Comparison of ENCODE assay signal across 8 mouse cellular contexts in genomic region chr9:37432720-37433421, GRCm38 (mm10). TPM values are rescaled to one million over a fixed set of nuclear protein-coding genes. Genes with fewer than 3 reads are reported as not detected.
DNase-seq lines count a peak whose midpoint lies in the region; ATAC-seq lines count a peak whose summit lies in the region.

Gene Robo3, minus strand, starts transcription at chr9:37433246.

- no peak; the same call in 1 of the 2 replicates for ATAC-seq in stomach, embryonic 14.5 days (ENCODE audit: insufficient number of reproducible peaks, insufficient read depth, low FRiP score, low read depth)

- intact Hi-C loops in heart, postnatal 10 days (cut with DNase I) = no loop called here
- intact Hi-C loops in left cerebral cortex, postnatal 14 days (cut with DNase I) = loop anchor here (5.0 to 10.0 kb wide), 2 partner anchors 189 to 502 kb away; no protein-coding TSS in a partner anchor

- 1% methylated on average over 38 of the region's 40 CpGs for WGBS in stomach, embryonic 14.5 days

- H3K27me3 ChIP-seq in stomach, embryonic 14.5 days (ENCODE audit: control insufficient read depth, insufficient read depth, low read length) = peaks cover 62% of the 10 kb centered on the region

- peak within 1 kb of the TSS; percentile 17; the same call in 1 of the 2 replicates for H3K4me3 ChIP-seq in stomach, embryonic 14.5 days (ENCODE audit: low read depth, low read length)

- no peaks in the 10 kb centered on the region for H3K9me3 ChIP-seq in stomach, embryonic 14.5 days (ENCODE audit: control insufficient read depth, low read depth, low read length)

- H3K4me1 ChIP-seq in stomach, embryonic 14.5 days (ENCODE audit: control insufficient read depth, insufficient read depth, low read length) = peaks cover 8% of the 10 kb centered on the region; the same call in 1 of the 2 replicates

- H3K27ac ChIP-seq in stomach, embryonic 14.5 days (ENCODE audit: low read length) = no peak within 1 kb of the TSS

- no peaks in the 10 kb centered on the region for H3K36me3 ChIP-seq in stomach, embryonic 14.5 days (ENCODE audit: control insufficient read depth, insufficient read depth, low read length)

- DNase-seq in heart, adult 11 months = peak; percentile 76
- no peak for DNase-seq in heart, postnatal 10 days
- peak; percentile 31 for DNase-seq in right cerebral cortex, postnatal 25 days
- no peak for DNase-seq in right cerebral cortex, postnatal 36 days (ENCODE audit: low spot score in 2 of 2)
- no peak for DNase-seq in left cerebral cortex, postnatal 14 days (ENCODE audit: low spot score in 2 of 2)
- no peak for DNase-seq in gastrocnemius, postnatal 10 days
- no peak for DNase-seq in thymus, postnatal 36 days

- peak within 1 kb of the TSS; percentile 35 for H3K4me2 ChIP-seq in stomach, embryonic 14.5 days (replicated peaks; ENCODE audit: low read depth, low read length)

- no peak within 1 kb of the TSS for H3K9ac ChIP-seq in stomach, embryonic 14.5 days (replicated peaks; ENCODE audit: low read depth, low read length)

RNA-seq across cellular contexts. Expression of gene Robo3, which starts in this region (rescaled TPM):
- not detected for total RNA-seq in heart, postnatal 10 days (2021)
- 10 to 100 TPM; 45.1 to 58.9 TPM for total RNA-seq in left cerebral cortex, postnatal 14 days (2021)
- polyA plus RNA-seq in stomach, embryonic 14.5 days (2014; fragmentation: Nextera tagmentation; extraction: Ambion mirVana) = 0.06 TPM in 1 of 2 replicates, not detected in the other
- total RNA-seq in gastrocnemius, postnatal 10 days (2021) = under 1 TPM; 0.18 to 0.21 TPM

Comparison
In these comparisons a context has a peak if more than half of its experiments do, and no peak if none do; other contexts are left out.
1. RNA of gene Robo3 (total RNA-seq): 45.1 to 58.9 TPM in left cerebral cortex, postnatal 14 days; 0.18 to 0.21 TPM in gastrocnemius, postnatal 10 days and not detected in heart, postnatal 10 days; every median in the first group is over 10 times any median in the second.
2. DNase-seq: peak in heart, adult 11 months (single experiment) and right cerebral cortex, postnatal 25 days (single experiment); none in heart, postnatal 10 days (0 of 2), right cerebral cortex, postnatal 36 days (0 of 2), left cerebral cortex, postnatal 14 days (0 of 2), gastrocnemius, postnatal 10 days (single experiment) and thymus, postnatal 36 days (0 of 2).